Mouse (Mus musculus) bone marrow macrophage, adult 2 months (primary cell): ENCODE results near the gene Cdk5r2.

Source experiments
- CTCF ChIP-seq: IDR thresholded peaks from 2 replicates; pipeline ENCODE4 v1.5.1; 2012; ENCODE audit warnings: low read depth, mild to moderate bottlenecking, low read length, moderate library complexity
- POLR2A ChIP-seq: IDR thresholded peaks from 2 replicates; pipeline ENCODE4 v1.6.1; 2012; ENCODE audit warnings: mild to moderate bottlenecking, low read depth, low read length, borderline replicate concordance

DNA sequence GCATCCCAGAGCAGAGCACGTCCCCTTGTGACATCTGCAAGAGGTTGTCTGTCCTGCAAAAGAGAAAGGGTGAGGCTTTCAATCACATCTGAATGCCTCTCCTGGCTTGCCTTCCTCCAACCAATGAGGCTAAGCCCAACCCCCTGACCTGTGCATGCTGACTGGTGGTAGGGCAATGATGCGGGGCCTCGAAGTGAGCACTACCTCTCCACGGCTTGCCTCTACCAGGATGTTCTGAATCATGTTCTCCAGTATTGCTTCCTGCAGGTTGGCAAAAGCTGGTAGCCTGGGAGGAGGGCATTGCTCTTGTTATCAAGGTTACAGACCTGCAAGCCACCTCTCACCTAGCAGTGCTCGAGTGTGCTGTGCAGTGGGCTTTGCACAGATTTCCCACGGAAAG is 47.5 kb downstream of the Cdk5r2 start:
- TF ChIP-seq POLR2A (no peak), CTCF (no peak)
